Mouse (Mus musculus) G1E (cell line): ENCODE data around the gene Tuft1.

ENCODE experiments used
- CTCF ChIP-seq: IDR thresholded peaks from 2 replicates; pipeline ENCODE4 v1.5.1; 2012; ENCODE audit warnings: low read depth, low read length, inconsistent platforms, mixed read lengths
- GATA1 ChIP-seq: IDR thresholded peaks from 2 replicates; pipeline ENCODE4 v1.6.1; 2012; ENCODE audit warnings: borderline replicate concordance, low read length, inconsistent platforms, mixed read lengths
- GATA2 ChIP-seq: IDR thresholded peaks from 2 replicates; pipeline ENCODE4 v1.6.1; 2012; ENCODE audit warnings: low read depth, low read length, inconsistent platforms, borderline replicate concordance
- POLR2AphosphoS5 ChIP-seq: IDR thresholded peaks from 2 replicates; pipeline ENCODE4 v1.6.1; 2012; ENCODE audit warnings: low read depth, low read length, inconsistent platforms; ENCODE audit not compliant: insufficient replicate concordance
- TAL1 ChIP-seq: conservative IDR thresholded peaks from 2 replicates; pipeline ENCODE4 v1.6.1; 2012; ENCODE audit warnings: low read depth, low read length, inconsistent platforms, mixed read lengths

DNA sequence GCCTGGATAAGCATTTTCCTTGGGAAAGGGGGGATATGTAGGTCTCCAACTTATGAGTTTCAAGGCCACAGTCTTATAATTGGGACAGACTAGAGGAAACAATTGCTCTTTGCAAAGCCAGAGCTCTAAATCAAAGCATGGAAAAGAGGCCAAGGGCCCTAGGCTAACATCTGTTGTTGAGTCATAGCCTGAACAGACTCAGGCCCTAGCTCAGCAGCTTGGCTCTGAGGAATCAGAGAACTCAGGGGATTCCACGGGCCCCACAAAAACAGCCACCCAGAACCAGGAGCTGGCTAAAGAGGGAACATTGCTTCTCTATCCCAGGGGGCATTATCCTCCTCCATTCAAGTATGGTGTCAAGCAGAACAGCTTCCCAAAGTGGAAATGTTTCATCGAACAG, 48.1 kb downstream of the Tuft1 start:
- TF ChIP-seq CTCF (no peak), POLR2AphosphoS5 (no peak), GATA1 (no peak), TAL1 (no peak), GATA2 (no peak)
